Mouse (Mus musculus) small intestine, adult 2 months (tissue): ENCODE results near the gene 1600014C23Rik. TPM values are rescaled to one million over a fixed set of nuclear protein-coding genes. Genes with fewer than 3 reads are reported as not detected.
A peak's percentile ranks its signal among the peaks of the same experiment; 100 is the strongest.

ENCODE experiments used
- H3K27ac ChIP-seq: fragments of 200-500 bp; 2 replicates; pipeline ENCODE4 v1.5.1; 2012; ENCODE audit warnings: low read depth, low read length, control low read depth, inconsistent platforms; ENCODE audit not compliant: insufficient read depth
- H3K27me3 ChIP-seq: fragments of 200-500 bp; 2 replicates; pipeline ENCODE4 v1.6.1; 2012; ENCODE audit warnings: mild to moderate bottlenecking, moderate library complexity, low read length, inconsistent platforms; ENCODE audit not compliant: control insufficient read depth, insufficient read depth
- H3K36me3 ChIP-seq: fragments of 200-500 bp; 2 replicates; pipeline ENCODE4 v1.6.1; 2012; ENCODE audit warnings: mild to moderate bottlenecking, low read length, control low read depth, inconsistent platforms; ENCODE audit not compliant: control insufficient read depth, insufficient read depth
- H3K4me1 ChIP-seq: fragments of 200-500 bp; 2 replicates; pipeline ENCODE4 v1.6.1; 2012; ENCODE audit warnings: low read length, inconsistent platforms, mixed read lengths; ENCODE audit not compliant: control insufficient read depth, insufficient read depth, insufficient read length
- H3K4me3 ChIP-seq: fragments of 200-500 bp; 2 replicates; pipeline ENCODE4 v1.5.1; 2012; ENCODE audit warnings: low read depth, mild to moderate bottlenecking, control low read depth, inconsistent platforms, low read length, moderate library complexity
- CTCF ChIP-seq: fragments of 200-500 bp; IDR thresholded peaks from 2 replicates; pipeline ENCODE4 v1.5.1; 2012; ENCODE audit warnings: low read depth, mild to moderate bottlenecking, control low read depth, inconsistent platforms, low read length, moderate library complexity, mixed read lengths; ENCODE audit not compliant: insufficient replicate concordance, insufficient read length; ENCODE audit errors: extremely low read depth
- POLR2A ChIP-seq: fragments of 200-500 bp; IDR thresholded peaks from 2 replicates; pipeline ENCODE4 v1.6.1; 2012; ENCODE audit warnings: low read depth, mild to moderate bottlenecking, control low read depth, inconsistent platforms, low read length, moderate library complexity
- WGBS: fragments of 180-500 bp; shearing (Covaris S2); methylation state at CpG from one replicate; pipeline ENCODE4 v1.1.7; 2018; 5-methylcytosine and 5-hydroxymethylcytosine counted together
- polyA plus RNA-seq: library from polyadenylated mRNA; depleted of rRNA; stranded (reverse); fragments of >200 nt; gene quantifications from 2 replicates; pipeline ENCODE4 v1.2.3, GENCODE M21; 2012

1600014C23Rik gene
- polyA plus RNA-seq, 1 experiment, result not detected

DNA sequence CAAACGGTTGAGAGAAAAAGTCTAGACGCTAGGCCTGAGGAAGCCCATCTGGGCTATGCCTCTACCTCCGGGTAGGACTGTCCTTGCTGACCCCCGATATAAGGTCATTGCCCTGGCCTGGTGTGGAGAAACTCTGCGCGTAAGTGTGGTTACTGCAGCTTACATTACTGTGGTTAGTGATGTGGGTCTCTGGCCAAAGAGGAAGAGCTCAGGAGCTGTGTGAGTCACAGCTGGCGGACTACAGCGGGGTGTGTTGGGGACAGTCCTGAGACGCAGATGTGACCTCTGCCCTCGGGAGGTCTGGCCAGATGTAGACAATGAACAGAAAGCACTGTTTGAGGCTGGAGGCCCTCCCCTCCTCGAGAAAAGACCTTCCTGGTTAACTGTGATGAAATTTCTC is 19.0 kb upstream of the 1600014C23Rik start:
- peaks cover 10% of the 10 kb centered on the region; the same call in 1 of the 2 replicates for H3K4me1 ChIP-seq
- WGBS, result 26% methylated on average over 11 of the region's 11 CpGs
- H3K27me3 ChIP-seq, result no peaks in the 10 kb centered on the region
- H3K36me3 ChIP-seq, result no peaks in the 10 kb centered on the region
- no peak overlapping the region for H3K4me3 ChIP-seq
- no peak overlapping the region; the same call in 1 of the 2 replicates for H3K27ac ChIP-seq
- no peak for TF ChIP-seq POLR2A
- no peak for TF ChIP-seq CTCF

DNA sequence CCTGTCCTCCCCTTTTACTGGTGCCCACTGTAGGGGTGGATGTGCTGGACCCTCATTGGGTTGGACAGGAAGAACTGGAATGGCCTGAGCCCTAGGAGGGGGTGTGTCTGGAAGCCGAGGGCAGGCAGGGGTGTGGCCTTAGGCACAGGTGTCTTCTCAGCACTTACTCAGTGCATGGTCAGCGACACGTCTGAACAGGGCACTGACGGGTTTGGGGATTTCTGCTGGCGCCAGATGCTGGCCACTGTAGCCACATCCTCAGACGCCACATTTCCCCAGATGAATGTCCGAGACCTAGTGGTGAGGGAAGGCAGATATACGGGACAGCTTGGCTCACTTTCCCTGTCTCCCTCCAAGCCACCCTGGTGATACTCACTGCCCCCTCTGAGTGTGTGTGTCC is 18.4 kb upstream of the 1600014C23Rik start:
- WGBS, result 47% methylated on average over 8 of the region's 8 CpGs
- Histone ChIP-seq H3K36me3 (no peaks in the 10 kb centered on the region), H3K4me1 (peaks cover 10% of the 10 kb centered on the region; the same call in 1 of the 2 replicates), H3K27me3 (no peaks in the 10 kb centered on the region), H3K4me3 (no peak overlapping the region), H3K27ac (no peak overlapping the region; the same call in 1 of the 2 replicates)
- TF ChIP-seq POLR2A, result no peak
- no peak for TF ChIP-seq CTCF

DNA sequence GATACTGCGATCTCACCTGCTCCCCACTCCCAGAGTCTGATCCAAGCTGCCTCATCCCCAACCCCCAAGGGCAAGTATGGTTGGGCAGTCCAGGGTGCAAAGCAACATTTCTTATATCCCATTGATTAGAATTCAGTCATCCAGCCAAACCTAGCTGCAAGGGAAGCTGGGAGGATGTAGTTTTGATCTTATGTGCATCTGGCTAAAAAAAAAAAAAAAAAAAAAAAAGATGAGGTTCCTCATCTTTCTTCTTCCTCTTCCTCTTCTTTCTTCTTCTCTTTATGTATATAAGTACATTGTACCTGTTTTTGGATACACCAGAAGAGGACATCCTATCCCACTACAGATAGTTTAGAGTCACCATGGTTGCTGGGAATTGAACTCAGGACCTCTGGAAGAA is 17.7 kb upstream of the 1600014C23Rik start:
- Histone ChIP-seq H3K36me3 (no peaks in the 10 kb centered on the region), H3K4me3 (no peak overlapping the region), H3K27ac (no peak overlapping the region), H3K27me3 (no peaks in the 10 kb centered on the region), H3K4me1 (peaks cover 10% of the 10 kb centered on the region; the same call in 1 of the 2 replicates)
- 90% methylated on average over 1 of the region's 1 CpGs for WGBS
- no peak for TF ChIP-seq POLR2A
- no peak for TF ChIP-seq CTCF

DNA sequence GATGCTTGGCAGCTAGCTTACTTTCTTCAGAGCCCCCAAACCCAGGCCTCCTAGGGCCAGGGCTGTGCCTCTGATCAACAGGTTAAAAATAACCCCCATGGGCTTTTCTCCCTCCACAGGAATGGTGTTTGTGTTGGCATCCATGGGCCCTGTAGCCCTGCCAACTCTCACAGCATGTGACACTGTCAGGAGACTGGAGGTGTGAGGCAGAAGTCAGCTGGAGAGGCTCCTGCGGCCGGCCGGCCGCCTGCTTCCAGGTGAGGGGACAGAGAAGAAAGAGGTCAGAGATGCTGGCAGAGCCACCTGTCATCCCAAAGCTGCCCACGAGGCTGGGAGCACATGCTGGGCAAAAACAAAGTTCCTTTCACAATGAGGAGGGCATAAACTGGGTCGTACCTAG is 15.5 kb upstream of the 1600014C23Rik start:
- 72% methylated on average over 6 of the region's 6 CpGs for WGBS
- TF ChIP-seq POLR2A (no peak), CTCF (no peak)
- H3K27me3 ChIP-seq, result no peaks in the 10 kb centered on the region
- H3K4me3 ChIP-seq, result no peak overlapping the region
- H3K27ac ChIP-seq, result no peak overlapping the region
- no peaks in the 10 kb centered on the region for H3K36me3 ChIP-seq
- peaks cover 10% of the 10 kb centered on the region; the same call in 1 of the 2 replicates for H3K4me1 ChIP-seq

DNA sequence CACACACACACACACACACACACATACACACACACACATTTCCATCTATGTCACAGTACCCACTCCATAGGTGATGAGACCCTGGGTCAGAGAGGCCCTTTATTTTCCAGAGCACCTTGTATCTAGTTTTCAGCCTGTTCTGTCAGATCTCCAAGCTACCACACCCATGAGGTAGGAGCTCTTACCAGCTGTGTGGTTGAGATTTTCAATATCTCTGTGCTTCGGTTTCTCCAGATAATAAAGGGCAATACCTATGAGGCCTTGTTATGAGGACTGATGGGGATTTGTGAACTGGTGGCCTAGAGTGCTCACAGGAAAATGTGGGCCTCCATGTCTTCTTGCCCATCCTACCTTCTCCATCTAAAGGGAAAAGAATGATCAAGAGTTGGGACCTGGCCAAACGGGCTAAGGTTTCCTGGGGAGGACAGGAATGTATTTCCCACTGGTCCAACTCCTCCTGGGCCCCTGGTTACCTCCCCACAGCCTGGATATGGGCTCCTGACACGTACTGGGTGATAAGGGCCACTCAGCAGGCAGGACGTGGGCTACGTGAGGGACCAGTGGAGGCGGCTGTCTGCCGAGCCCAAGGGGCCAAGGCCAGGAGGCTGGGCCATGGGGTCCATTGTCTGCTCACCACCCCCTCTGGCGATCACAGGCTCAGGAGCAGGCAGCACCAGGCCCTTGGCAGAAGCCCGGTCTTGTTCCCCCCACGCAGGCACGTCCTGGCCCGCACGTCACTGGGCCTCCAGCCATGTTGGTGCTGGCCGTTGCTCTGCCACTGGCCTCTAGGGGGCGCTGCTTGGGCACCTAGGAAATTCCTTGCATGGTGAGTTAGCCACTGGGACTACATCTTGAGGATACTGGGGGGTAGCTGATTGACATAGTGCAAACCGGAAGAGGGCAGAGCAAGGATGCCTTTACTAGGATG is 14.5 kb upstream of the 1600014C23Rik start:
- H3K36me3 ChIP-seq, result no peaks in the 10 kb centered on the region
- H3K27ac ChIP-seq, result no peak overlapping the region
- no peak overlapping the region for H3K4me3 ChIP-seq
- TF ChIP-seq CTCF, result peak; percentile 60; the same call in 1 of the 2 replicates
- no peak for TF ChIP-seq POLR2A
- H3K4me1 ChIP-seq, result peaks cover 10% of the 10 kb centered on the region; the same call in 1 of the 2 replicates
- 74% methylated on average over 16 of the region's 16 CpGs for WGBS
- H3K27me3 ChIP-seq, result no peaks in the 10 kb centered on the region

DNA sequence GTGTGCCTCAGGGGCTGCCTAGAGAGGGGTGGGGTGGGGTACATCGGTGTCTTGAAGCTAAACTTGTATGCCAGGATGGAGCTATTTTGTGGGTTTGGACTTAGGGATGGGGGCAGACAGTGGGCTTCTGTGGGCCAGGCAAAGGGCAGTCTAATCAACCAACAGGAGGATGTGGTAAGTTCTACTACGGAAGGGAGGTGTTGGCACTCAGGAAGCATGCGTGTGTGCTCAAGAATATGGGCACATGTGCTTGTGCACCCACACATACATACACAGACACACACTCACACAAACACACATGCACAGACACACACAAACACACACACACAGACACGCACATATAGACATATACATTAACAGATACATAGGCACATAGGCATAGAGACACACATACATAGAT is 13.6 kb upstream of the 1600014C23Rik start:
- H3K4me3 ChIP-seq, result no peak overlapping the region

DNA sequence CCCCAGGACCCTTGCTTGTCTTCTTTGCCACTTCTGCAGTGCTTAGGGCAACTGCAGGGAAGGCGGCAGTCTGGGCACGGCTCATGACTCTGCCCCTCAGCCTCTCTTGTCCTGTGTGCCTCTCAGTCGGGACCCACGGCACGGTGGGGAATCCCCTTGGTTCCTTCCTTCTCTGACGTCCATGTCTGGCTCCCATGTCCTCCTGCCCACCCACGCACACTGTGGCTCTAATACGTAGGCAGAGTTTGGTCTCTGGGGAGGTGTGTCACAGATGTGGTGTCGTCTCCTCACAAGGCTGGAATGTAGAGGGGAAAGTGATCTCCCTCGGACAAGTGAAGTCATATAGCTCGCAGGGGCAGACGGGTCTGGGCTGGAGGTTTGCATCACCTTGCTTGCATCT is 13.1 kb upstream of the 1600014C23Rik start:
- TF ChIP-seq POLR2A, result 0 out of 2 replicates have a peak, but pooled peaks have one; percentile 10
- TF ChIP-seq CTCF, result no peak
- no peak overlapping the region for H3K4me3 ChIP-seq
- 47% methylated on average over 12 of the region's 12 CpGs for WGBS

More for the DNA sequence above, 13.6 kb upstream of the 1600014C23Rik start:
- Histone ChIP-seq H3K4me1 (peaks cover 5% of the 10 kb centered on the region; the same call in 1 of the 2 replicates), H3K36me3 (no peaks in the 10 kb centered on the region), H3K27me3 (no peaks in the 10 kb centered on the region), H3K27ac (no peak overlapping the region)
- TF ChIP-seq POLR2A, result no peak
- TF ChIP-seq CTCF, result no peak
- 80% methylated on average over 4 of the region's 4 CpGs for WGBS

More for the DNA sequence above, 13.1 kb upstream of the 1600014C23Rik start:
- Histone ChIP-seq H3K36me3 (no peaks in the 10 kb centered on the region), H3K4me1 (no peaks in the 10 kb centered on the region), H3K27me3 (no peaks in the 10 kb centered on the region), H3K27ac (no peak overlapping the region)
